Mouse (Mus musculus) neural tube, embryonic 14.5 days (tissue): ENCODE data around the gene Spred2. TPM values are rescaled to one million over a fixed set of nuclear protein-coding genes. Genes with fewer than 3 reads are reported as not detected.

Source experiments
- ATAC-seq: fragments of 200-750 bp; cut with Nextera tagmentation; 2 replicates; pipeline ENCODE4 v1.8.0; 2017; ENCODE audit warnings: low read depth, mild to moderate bottlenecking, moderate TSS enrichment, moderate library complexity
- H3K27ac ChIP-seq: fragments of 300-500 bp; sonication (generic); 2 replicates; pipeline ENCODE4 v1.5.1; 2014; ENCODE audit warnings: low read depth, mild to moderate bottlenecking, control low read depth, low read length, moderate library complexity, mixed read lengths
- H3K27me3 ChIP-seq: fragments of 300-500 bp; sonication (generic); 2 replicates; pipeline ENCODE4 v1.6.1; 2014; ENCODE audit warnings: low read length; ENCODE audit not compliant: control insufficient read depth, insufficient read depth
- H3K36me3 ChIP-seq: fragments of 300-500 bp; sonication (generic); 2 replicates; pipeline ENCODE4 v1.6.1; 2014; ENCODE audit warnings: low read length, mixed read lengths; ENCODE audit not compliant: control insufficient read depth, insufficient read depth
- H3K4me1 ChIP-seq: fragments of 300-500 bp; sonication (generic); 2 replicates; pipeline ENCODE4 v1.6.1; 2014; ENCODE audit warnings: low read length; ENCODE audit not compliant: control insufficient read depth, insufficient read depth
- H3K4me2 ChIP-seq: fragments of 300-500 bp; sonication (generic); 2 replicates; pipeline ENCODE4 v1.6.1; 2014; ENCODE audit warnings: mild to moderate bottlenecking, low read depth, low read length, control low read depth
- H3K4me3 ChIP-seq: fragments of 300-500 bp; sonication (generic); 2 replicates; pipeline ENCODE4 v1.5.1; 2014; ENCODE audit warnings: low read depth, low read length, control low read depth, mixed read lengths
- H3K9ac ChIP-seq: fragments of 300-500 bp; sonication (generic); replicated peaks from 2 replicates; pipeline ENCODE4 v1.6.1; 2014; ENCODE audit warnings: low read depth, mild to moderate bottlenecking, control low read depth, low read length, mixed read lengths
- H3K9me3 ChIP-seq: fragments of 300-500 bp; sonication (generic); 2 replicates; pipeline ENCODE4 v1.6.1; 2016; ENCODE audit warnings: low read length; ENCODE audit not compliant: control insufficient read depth
- WGBS: fragments of 180-500 bp; shearing (Covaris S2); extraction: QIAGEN DNeasy Blood & Tissue Kit; methylation state at CpG from one replicate; pipeline ENCODE4 v1.1.7; 2014; 5-methylcytosine and 5-hydroxymethylcytosine counted together
- polyA plus RNA-seq: library from polyadenylated mRNA; unstranded; fragments of >200 nt; fragmentation: Nextera tagmentation; extraction: Ambion mirVana; gene quantifications from 2 replicates; pipeline ENCODE4 v1.2.1, GENCODE M21; 2014

Gene Spred2
- polyA plus RNA-seq, 1 experiment from 2014 or later = 6.8 TPM

GRCm38 (mm10) chr11:19932983-19933511 is 8.9 kb downstream of the Spred2 start:
- Histone ChIP-seq H3K4me3 (no peak overlapping the region), H3K27ac (no peak overlapping the region), H3K4me2 (no peak overlapping the region), H3K9ac (no peak overlapping the region), H3K9me3 (no peaks in the 10 kb centered on the region), H3K27me3 (no peaks in the 10 kb centered on the region), H3K36me3 (no peaks in the 10 kb centered on the region), H3K4me1 (peaks cover 11% of the 10 kb centered on the region)
- WGBS = 92% methylated on average over 14 of the region's 14 CpGs
- no peak for ATAC-seq

GRCm38 (mm10) chr11:19935524-19936354 is 11.6 kb downstream of the Spred2 start:
- Histone ChIP-seq H3K9ac (no peak overlapping the region), H3K4me2 (no peak overlapping the region), H3K36me3 (no peaks in the 10 kb centered on the region), H3K9me3 (no peaks in the 10 kb centered on the region), H3K27ac (no peak overlapping the region), H3K4me3 (no peak overlapping the region), H3K4me1 (no peaks in the 10 kb centered on the region; the same call in 1 of the 2 replicates), H3K27me3 (no peaks in the 10 kb centered on the region)
- no peak for ATAC-seq
- WGBS = 64% methylated on average over 7 of the region's 7 CpGs

GRCm38 (mm10) chr11:19938456-19939004 is 14.4 kb downstream of the Spred2 start:
- no peak for ATAC-seq
- 95% methylated on average over 10 of the region's 10 CpGs for WGBS
- Histone ChIP-seq H3K9me3 (no peaks in the 10 kb centered on the region), H3K4me1 (peaks cover 2% of the 10 kb centered on the region; the same call in 1 of the 2 replicates), H3K27me3 (no peaks in the 10 kb centered on the region), H3K4me2 (no peak overlapping the region), H3K4me3 (no peak overlapping the region), H3K27ac (no peak overlapping the region), H3K9ac (no peak overlapping the region), H3K36me3 (no peaks in the 10 kb centered on the region)

GRCm38 (mm10) chr11:19939305-19939730 is 15.1 kb downstream of the Spred2 start:
- H3K4me1 ChIP-seq = peaks cover 2% of the 10 kb centered on the region; the same call in 1 of the 2 replicates
- H3K9ac ChIP-seq = no peak overlapping the region
- WGBS = 67% methylated on average over 5 of the region's 5 CpGs
- H3K9me3 ChIP-seq = no peaks in the 10 kb centered on the region
- no peak overlapping the region for H3K27ac ChIP-seq
- no peak overlapping the region for H3K4me3 ChIP-seq
- no peak overlapping the region for H3K4me2 ChIP-seq
- no peaks in the 10 kb centered on the region for H3K27me3 ChIP-seq
- no peaks in the 10 kb centered on the region for H3K36me3 ChIP-seq
- ATAC-seq = no peak

- H3K4me2 ChIP-seq = no peak overlapping the region
- H3K36me3 ChIP-seq = no peaks in the 10 kb centered on the region
- no peak overlapping the region for H3K27ac ChIP-seq
- no peak overlapping the region for H3K9ac ChIP-seq
- no peak overlapping the region for H3K4me3 ChIP-seq
- peaks cover 2% of the 10 kb centered on the region; the same call in 1 of the 2 replicates for H3K4me1 ChIP-seq
- H3K27me3 ChIP-seq = no peaks in the 10 kb centered on the region
- H3K9me3 ChIP-seq = no peaks in the 10 kb centered on the region
- ATAC-seq = no peak
- 94% methylated on average over 8 of the region's 8 CpGs for WGBS
Measured at GRCm38 (mm10) chr11:19939831-19940230, 15.7 kb downstream of the Spred2 start.

- ATAC-seq = no peak
- Histone ChIP-seq H3K27me3 (no peaks in the 10 kb centered on the region), H3K27ac (no peak overlapping the region), H3K9ac (no peak overlapping the region), H3K4me3 (no peak overlapping the region), H3K36me3 (no peaks in the 10 kb centered on the region), H3K9me3 (no peaks in the 10 kb centered on the region), H3K4me2 (no peak overlapping the region), H3K4me1 (0 out of 2 replicates have a peak, but pooled peaks cover 2% of the 10 kb centered on the region)
- 79% methylated on average over 12 of the region's 12 CpGs for WGBS
Measured at GRCm38 (mm10) chr11:19941156-19941777, 17.1 kb downstream of the Spred2 start.

GRCm38 (mm10) chr11:19941978-19942377 is 17.8 kb downstream of the Spred2 start:
- Histone ChIP-seq H3K4me2 (no peak overlapping the region), H3K4me1 (0 out of 2 replicates have a peak, but pooled peaks cover 2% of the 10 kb centered on the region), H3K9ac (no peak overlapping the region), H3K36me3 (no peaks in the 10 kb centered on the region), H3K9me3 (no peaks in the 10 kb centered on the region), H3K4me3 (no peak overlapping the region), H3K27ac (no peak overlapping the region), H3K27me3 (no peaks in the 10 kb centered on the region)
- ATAC-seq = no peak
- 72% methylated on average over 4 of the region's 4 CpGs for WGBS

- WGBS = 100% methylated on average over 2 of the region's 2 CpGs
- no peak overlapping the region for H3K9ac ChIP-seq
- H3K4me1 ChIP-seq = 0 out of 2 replicates have a peak, but pooled peaks cover 2% of the 10 kb centered on the region
- no peaks in the 10 kb centered on the region for H3K27me3 ChIP-seq
- no peaks in the 10 kb centered on the region for H3K9me3 ChIP-seq
- no peak overlapping the region for H3K4me3 ChIP-seq
- no peak overlapping the region for H3K4me2 ChIP-seq
- no peak overlapping the region for H3K27ac ChIP-seq
- H3K36me3 ChIP-seq = no peaks in the 10 kb centered on the region
- no peak for ATAC-seq
Measured at GRCm38 (mm10) chr11:19943753-19944152, 19.6 kb downstream of the Spred2 start.
